Mouse (Mus musculus): ENCODE results near the gene Abhd16a.
"Not testable (repeated sequence)": the region's sequence is repeated elsewhere in the genome, so short reads cannot be mapped to it uniquely, and the experiment has no call there.

Abhd16a gene

GRCm38 (mm10) chr17:35123287-35123686 is 34.2 kb downstream of the Abhd16a start:
- DNase-seq: not testable (repeated sequence)

GRCm38 (mm10) chr17:35124261-35124896 is 35.3 kb downstream of the Abhd16a start:
- DNase-seq: not testable (repeated sequence)

GRCm38 (mm10) chr17:35125081-35125480 is 36.0 kb downstream of the Abhd16a start:
- DNase-seq: no peak

GRCm38 (mm10) chr17:35125578-35125977 is 36.5 kb downstream of the Abhd16a start:
- no peak for DNase-seq

GRCm38 (mm10) chr17:35126206-35126611 is 37.1 kb downstream of the Abhd16a start, which contains the start of gene D17H6S53E:
Gene D17H6S53E, plus strand, starts transcription at chr17:35126373.
- peak; percentile 69 to 75 for DNase-seq

- no peak for DNase-seq
Measured at GRCm38 (mm10) chr17:35127017-35127416, 38.0 kb downstream of the Abhd16a start.

GRCm38 (mm10) chr17:35128996-35129395 is 39.9 kb downstream of the Abhd16a start:
- no peak for DNase-seq

- no peak for DNase-seq
Measured at GRCm38 (mm10) chr17:35131038-35131437, 42.0 kb downstream of the Abhd16a start.

GRCm38 (mm10) chr17:35131500-35132173 is 42.6 kb downstream of the Abhd16a start, which contains the start of gene Apom:
Gene Apom, minus strand, starts transcription at chr17:35132050.
- DNase-seq: no peak

- DNase-seq: no peak
Measured at GRCm38 (mm10) chr17:35132174-35132560, 43.1 kb downstream of the Abhd16a start.

- DNase-seq: no peak
Measured at GRCm38 (mm10) chr17:35133517-35133916, 44.5 kb downstream of the Abhd16a start.

- peak; percentile 91 to 96 for DNase-seq
Measured at GRCm38 (mm10) chr17:35134801-35135590, 45.9 kb downstream of the Abhd16a start, which contains the start of gene Bag6. Gene Bag6, plus strand, starts transcription at chr17:35135178.

GRCm38 (mm10) chr17:35135591-35136320 is 46.7 kb downstream of the Abhd16a start:
- DNase-seq: peak in 1 of 2 experiments; percentile 55

- DNase-seq: no peak
Measured at GRCm38 (mm10) chr17:35139269-35139668, 50.2 kb downstream of the Abhd16a start.

- no peak for DNase-seq
Measured at GRCm38 (mm10) chr17:35140490-35140996, 51.5 kb downstream of the Abhd16a start.

GRCm38 (mm10) chr17:35141971-35142370 is 52.9 kb downstream of the Abhd16a start:
- no peak for DNase-seq

- no peak for DNase-seq
Measured at GRCm38 (mm10) chr17:35146139-35146538, 57.1 kb downstream of the Abhd16a start.

- DNase-seq: no peak
Measured at GRCm38 (mm10) chr17:35147348-35147747, 58.3 kb downstream of the Abhd16a start.

GRCm38 (mm10) chr17:35147922-35148639 is 59.0 kb downstream of the Abhd16a start:
- no peak for DNase-seq

- DNase-seq: no peak
Measured at GRCm38 (mm10) chr17:35152121-35152520, 63.1 kb downstream of the Abhd16a start.

Data from cerebellum, adult 18-20 months (tissue).